Mouse (Mus musculus) telencephalon, adult 2 months (tissue): ENCODE results near the gene Prdm16.

ENCODE experiments used
- DNase-seq: peaks from one replicate; pipeline ENCODE4 v3.0.0-alpha.2; 2011; ENCODE audit warnings: low read depth, low spot score

Prdm16 gene

DNA sequence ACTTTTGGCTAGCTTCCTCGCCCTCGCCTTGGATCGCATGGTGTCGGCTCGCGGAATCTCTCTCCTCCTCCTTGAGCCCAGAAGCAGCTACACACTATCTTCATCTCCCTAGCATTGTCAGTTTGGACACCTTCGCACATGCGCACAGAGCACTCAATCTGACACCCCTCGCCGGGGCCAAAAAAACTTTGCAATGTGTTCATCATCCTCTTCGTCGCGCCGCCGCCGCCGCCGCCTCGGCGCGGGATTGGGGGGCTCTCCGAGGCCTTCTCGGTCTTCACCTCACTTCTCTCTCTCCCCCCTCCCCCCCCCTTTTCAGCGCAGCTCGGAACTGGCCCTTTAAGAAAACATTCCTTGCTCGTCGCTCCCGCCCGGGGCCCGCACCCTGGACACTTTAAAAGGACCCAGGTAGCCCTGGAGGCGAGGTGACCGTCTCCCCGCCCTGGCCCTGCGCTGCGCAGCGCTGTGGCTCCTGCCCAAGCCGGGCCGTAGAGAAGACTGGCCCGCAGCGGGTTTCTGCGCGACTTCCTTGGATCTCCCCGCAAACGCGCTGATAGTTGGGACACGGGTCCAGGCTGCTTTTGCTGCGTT is at the start of gene Prdm16:
Gene Prdm16 (minus strand): TSS at position 153 of the 591 bp plus-strand sequence.
- DNase-seq = no peak

DNA sequence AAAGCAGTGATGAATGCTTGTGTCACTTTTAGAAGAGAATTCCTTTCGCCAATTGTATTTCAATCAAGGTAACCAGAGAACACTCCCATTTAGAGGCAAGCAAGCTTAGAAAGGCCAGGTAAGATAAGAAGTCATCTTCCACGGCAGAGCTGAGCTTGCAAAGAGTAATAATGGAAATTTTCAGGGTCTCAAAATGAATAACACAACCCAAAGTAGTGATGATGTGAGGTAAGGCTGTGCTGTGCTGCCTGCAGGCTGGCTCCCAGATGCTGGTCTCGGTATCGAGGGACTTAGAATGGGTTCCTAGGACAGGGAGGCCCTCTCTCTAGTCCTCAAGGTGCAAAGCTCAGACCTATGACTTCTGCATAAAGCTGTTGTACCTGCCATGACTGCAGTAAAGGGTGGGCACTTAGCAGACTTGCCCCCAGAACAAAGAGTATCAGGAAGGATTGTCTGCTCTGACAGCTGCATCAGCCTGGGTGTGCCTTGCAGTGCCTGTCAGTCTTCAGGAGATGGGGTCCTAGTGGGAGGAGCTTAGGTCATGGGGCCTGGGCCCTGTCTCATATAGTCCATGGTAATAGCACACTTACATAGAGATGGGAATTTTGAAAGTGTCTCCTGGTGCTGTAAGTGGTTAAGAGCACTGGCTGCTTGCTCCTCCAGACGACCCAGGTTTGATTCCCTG is 46.5 kb upstream of the Prdm16 start:
- DNase-seq = no peak

DNA sequence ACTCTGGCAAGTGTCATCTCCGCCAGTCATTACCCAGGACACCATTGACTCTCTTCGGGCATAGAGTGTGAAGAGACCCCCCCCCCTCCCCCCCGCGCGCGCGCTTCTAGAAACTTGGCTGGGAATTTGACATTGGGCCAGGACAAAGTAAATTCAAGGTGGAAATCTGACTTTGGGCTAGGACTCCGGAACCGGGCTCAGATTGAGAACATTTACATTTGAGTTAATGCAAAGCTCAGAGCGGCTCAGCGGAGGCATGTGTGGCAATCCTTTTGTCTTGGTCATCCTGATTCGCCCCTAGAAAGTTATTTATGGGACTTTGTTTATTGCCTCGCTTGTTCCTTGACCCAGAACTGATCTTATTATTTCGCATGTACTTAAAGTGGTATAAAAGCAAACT is 45.6 kb upstream of the Prdm16 start:
- DNase-seq = no peak

DNA sequence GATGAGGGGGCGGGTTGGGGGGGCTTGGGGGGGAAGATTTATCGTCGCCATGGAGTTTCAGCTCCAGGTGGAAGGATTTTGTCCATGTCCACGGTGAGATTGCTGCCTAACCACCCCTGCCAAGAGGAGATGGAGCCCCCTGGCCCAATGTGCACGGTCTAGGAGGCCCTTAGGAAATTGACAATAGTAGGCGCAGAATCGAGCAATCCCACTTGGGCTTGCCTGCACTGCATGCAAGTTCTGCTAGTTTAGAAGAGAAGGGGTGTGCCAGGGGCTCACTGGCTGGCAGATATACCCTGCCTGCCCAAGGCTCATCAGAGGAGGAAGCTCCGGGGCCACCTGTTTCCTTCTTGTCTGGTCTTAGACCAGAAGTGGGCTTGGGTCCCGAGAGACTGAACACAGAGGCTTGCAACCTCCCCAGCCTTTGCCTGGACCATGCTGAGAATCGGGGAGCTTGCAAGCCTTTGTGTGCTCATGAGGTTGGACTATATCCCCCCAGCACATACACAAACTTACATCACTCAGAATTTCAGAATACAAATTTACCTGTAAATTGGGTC is 38.8 kb upstream of the Prdm16 start:
- no peak for DNase-seq

- no peak for DNase-seq
Measured at GRCm38 (mm10) chr4:154674966-154675365, 38.3 kb upstream of the Prdm16 start.

DNA sequence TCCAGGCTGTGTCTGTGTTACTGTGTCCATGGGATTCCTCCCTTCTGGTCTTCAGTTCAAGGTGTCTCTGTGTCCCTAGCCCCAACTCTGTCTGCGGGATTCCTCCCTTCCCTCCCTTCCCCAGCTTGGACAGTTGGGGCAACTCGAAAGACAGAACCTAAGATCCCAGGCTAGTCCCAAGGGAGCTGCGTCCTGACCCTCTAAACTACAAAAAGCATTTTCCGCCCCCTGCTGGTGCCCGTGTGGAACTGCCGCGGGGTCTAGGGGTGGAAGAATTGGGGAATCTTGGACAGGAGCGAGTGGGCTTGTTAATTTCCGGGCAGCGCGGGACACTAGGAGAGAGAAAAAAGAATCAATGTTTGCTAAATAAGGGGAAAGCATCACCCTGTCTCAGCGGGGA is 37.9 kb upstream of the Prdm16 start:
- no peak for DNase-seq

GRCm38 (mm10) chr4:154673986-154674385 is 37.3 kb upstream of the Prdm16 start:
- no peak for DNase-seq

DNA sequence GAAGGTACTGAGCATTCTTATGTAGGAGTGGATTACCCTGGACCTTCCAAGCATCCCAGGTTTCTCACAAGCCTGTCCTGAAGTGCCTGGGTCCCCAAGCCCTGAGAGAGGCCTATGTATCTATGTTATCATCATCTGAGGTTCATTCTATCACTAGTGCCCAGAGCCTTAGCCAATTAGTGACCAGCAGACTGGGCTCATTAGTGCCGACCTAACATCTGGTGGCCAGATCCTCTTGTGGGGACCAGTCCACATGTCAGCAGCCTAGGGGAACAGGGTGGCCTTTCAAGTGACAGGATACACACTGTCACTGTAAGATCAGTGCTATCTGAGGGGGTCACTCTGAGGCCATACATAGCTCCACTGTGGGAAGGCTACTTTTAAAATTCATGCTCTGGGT is 35.4 kb upstream of the Prdm16 start:
- DNase-seq = no peak

GRCm38 (mm10) chr4:154671232-154671912 is 34.7 kb upstream of the Prdm16 start:
- no peak for DNase-seq

- DNase-seq = no peak
Measured at GRCm38 (mm10) chr4:154667767-154668166, 31.1 kb upstream of the Prdm16 start, which contains the start of gene Actrt2. Gene Actrt2, minus strand, starts transcription at chr4:154667867.

DNA sequence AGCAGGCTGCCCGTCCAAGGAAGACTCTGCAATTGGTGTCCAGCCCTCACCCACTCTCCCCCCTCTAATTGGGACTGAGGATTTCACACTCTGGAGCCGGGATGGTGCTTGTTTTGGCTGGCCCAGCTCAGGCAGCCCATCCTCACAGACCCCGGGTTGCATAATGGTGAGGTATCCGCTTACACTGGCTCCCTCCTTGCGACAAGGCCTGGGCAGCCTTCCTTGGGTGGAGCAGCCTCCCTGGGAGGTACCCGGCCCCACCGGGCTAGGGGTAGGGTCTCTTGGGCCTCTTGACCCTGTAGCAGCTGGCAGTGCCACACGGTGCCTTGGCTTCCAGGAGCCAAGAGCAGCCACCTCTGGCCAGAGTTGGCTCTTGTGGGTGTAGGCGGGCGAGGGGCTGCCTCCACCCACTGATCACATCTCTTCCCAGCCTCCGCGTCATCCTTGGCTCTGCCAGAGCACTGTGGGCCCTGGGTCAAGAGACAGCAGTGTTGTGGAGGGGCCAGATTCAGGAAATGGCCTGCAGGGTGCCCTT is 26.1 kb upstream of the Prdm16 start:
- no peak for DNase-seq

DNA sequence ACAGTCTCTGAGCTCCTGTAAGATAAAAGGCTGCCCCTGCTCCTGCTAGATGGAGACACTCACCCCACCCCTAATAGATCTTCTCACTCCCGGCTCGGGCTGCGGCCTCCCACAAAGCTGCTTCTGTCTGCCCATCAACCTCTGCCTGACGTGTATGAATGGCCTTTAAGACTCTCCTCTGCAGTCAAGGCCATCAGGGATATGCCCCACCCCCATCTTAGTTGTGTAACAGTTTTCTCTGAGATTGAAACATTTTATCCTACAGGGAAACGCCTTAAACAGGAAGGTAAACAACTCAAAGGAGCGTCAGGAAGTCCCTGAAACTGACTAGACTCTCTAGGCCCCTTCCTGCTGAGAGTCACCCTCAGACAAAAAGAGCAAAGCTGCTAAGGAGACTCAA is 24.6 kb upstream of the Prdm16 start:
- DNase-seq = no peak

GRCm38 (mm10) chr4:154660025-154660424 is 23.4 kb upstream of the Prdm16 start:
- no peak for DNase-seq

GRCm38 (mm10) chr4:154655134-154655910 is 18.6 kb upstream of the Prdm16 start:
- no peak for DNase-seq

- no peak for DNase-seq
Measured at GRCm38 (mm10) chr4:154652494-154652893, 15.8 kb upstream of the Prdm16 start.

DNA sequence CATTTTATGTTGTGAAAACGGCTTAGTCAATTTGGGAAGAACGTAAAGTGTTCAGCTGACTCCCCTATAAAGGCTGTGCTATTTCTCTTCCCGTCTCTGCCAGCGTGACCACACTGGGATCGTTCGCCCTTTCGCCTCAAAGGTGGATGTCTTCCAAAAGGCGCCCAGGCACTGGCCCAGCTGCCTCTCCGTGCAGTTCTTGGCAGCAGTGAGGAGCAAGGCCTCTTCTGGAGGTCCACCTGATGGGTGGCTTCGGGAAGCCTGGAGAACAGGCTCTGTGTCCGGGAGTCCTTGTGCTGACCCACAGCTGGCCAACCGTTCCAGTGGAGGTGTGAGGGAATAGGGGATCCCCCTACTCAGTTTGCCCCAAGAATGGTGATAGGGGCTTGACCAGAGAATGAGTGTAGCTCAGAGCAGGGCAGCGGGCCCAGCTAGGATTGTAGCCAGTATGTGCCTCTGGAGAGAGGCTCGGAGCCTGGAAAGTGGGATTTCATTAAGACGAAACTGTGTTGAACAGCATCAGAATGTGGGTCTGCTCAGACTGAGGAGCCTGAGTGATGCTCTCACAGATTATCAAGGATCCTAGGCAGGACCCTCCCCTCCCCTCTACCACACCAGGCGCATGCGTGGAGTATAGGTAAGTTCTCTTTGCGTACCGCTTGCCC is 12.5 kb upstream of the Prdm16 start:
- no peak for DNase-seq

DNA sequence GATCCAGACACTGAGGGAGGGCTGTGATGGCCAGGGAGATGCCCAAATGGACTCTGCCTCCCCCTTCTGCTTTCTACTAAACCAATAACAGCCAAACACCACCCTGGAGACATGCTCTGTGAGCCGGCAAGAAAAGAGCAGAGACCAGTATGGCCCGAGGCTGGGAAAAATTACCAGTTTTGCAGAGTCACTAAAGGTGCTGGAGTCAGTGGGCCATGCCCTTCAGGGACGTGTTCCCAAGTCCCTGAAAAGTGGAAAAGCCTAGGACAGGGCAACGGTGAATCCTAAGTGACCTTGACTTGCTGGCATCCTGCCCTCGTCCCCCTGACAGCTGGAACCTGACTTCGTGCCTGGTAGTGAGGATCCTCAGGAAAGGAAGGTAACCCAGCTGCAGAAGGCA is 5.8 kb upstream of the Prdm16 start:
- no peak for DNase-seq

GRCm38 (mm10) chr4:154641296-154642110 is 4.8 kb upstream of the Prdm16 start:
- no peak for DNase-seq

GRCm38 (mm10) chr4:154640443-154641295 is 4.0 kb upstream of the Prdm16 start:
- DNase-seq = no peak
